Mouse (Mus musculus) spleen, postnatal 10 days (tissue): ENCODE measurements around the gene Mast1.
A peak's percentile ranks its signal among the peaks of the same experiment; 100 is the strongest.

Experiments
- DNase-seq, 2 experiments: peaks; one replicate each; pipeline ENCODE4 v3.0.0; 2021 to 2022; ENCODE audit warnings: low spot score in 2 of 2

Mast1 gene

GRCm38 (mm10) chr8:84873016-84873415 is 64.1 kb downstream of the Mast1 start:
- DNase-seq, result no peak

- DNase-seq, result peak; percentile 53 to 69
Measured at GRCm38 (mm10) chr8:84872309-84872965, 64.7 kb downstream of the Mast1 start.

- peak; percentile 86 to 94 for DNase-seq
Measured at GRCm38 (mm10) chr8:84871376-84872308, 65.5 kb downstream of the Mast1 start, which contains the start of gene Syce2. TSS of gene Syce2 (plus strand) at chr8:84872111.
